Mouse (Mus musculus) MEL (cell line): ENCODE results near the gene Mcm3. TPM values are rescaled to one million over a fixed set of nuclear protein-coding genes. Genes with fewer than 3 reads are reported as not detected.

ENCODE experiments used
- DNase-seq: peaks from one replicate; pipeline ENCODE4 v3.0.0; 2011; ENCODE audit warnings: low read depth, low spot score
- H3K27ac ChIP-seq: 2 replicates; pipeline ENCODE4 v1.5.1; 2012; ENCODE audit warnings: low read depth, mild to moderate bottlenecking, control low read depth, low read length, moderate library complexity; ENCODE audit not compliant: control insufficient read depth
- H3K27me3 ChIP-seq, 2 experiments: fragments of 150-350 bp in 1 of 2; sonication (generic) in 1 of 2; 2 replicates each; pipeline ENCODE4 v1.6.1; 2012; ENCODE audit warnings: low read length in 2 of 2, mild to moderate bottlenecking in 2 of 2, improper control_type of control experiment in 1 of 2, moderate library complexity in 1 of 2; ENCODE audit not compliant: insufficient read depth in 2 of 2, control insufficient read depth in 1 of 2
- H3K36me3 ChIP-seq, 2 experiments: 2 replicates each; pipeline ENCODE4 v1.6.1; 2012 to 2014; ENCODE audit warnings: low read length in 2 of 2, improper control_type of control experiment in 1 of 2, inconsistent platforms in 1 of 2, mild to moderate bottlenecking in 1 of 2; ENCODE audit not compliant: insufficient read depth in 2 of 2, control insufficient read depth in 1 of 2
- H3K4me1 ChIP-seq, 2 experiments: fragments of 150-350 bp in 1 of 2; sonication (generic) in 1 of 2; 2 replicates each; pipeline ENCODE4 v1.6.1; 2012; ENCODE audit warnings: low read length in 2 of 2, improper control_type of control experiment in 1 of 2, mild to moderate bottlenecking in 1 of 2; ENCODE audit not compliant: insufficient read depth in 2 of 2, control insufficient read depth in 1 of 2
- H3K4me3 ChIP-seq, 2 experiments: fragments of 150-350 bp in 1 of 2; sonication (generic) in 1 of 2; 2 replicates each; pipeline ENCODE4 v1.5.1; 2012; ENCODE audit warnings: low read depth in 2 of 2, low read length in 2 of 2, mild to moderate bottlenecking in 2 of 2, moderate library complexity in 2 of 2, control low read depth in 1 of 2, improper control_type of control experiment in 1 of 2; ENCODE audit not compliant: control insufficient read depth in 1 of 2, insufficient read depth in 1 of 2
- H3K79me2 ChIP-seq: 2 replicates; pipeline ENCODE4 v1.6.1; 2012; ENCODE audit warnings: mild to moderate bottlenecking, low read length, moderate library complexity; ENCODE audit not compliant: control insufficient read depth, poor library complexity, insufficient read depth
- H3K9ac ChIP-seq: 2 replicates; pipeline ENCODE4 v1.6.1; 2012; ENCODE audit warnings: low read depth, mild to moderate bottlenecking, control low read depth, low read length, moderate library complexity; ENCODE audit not compliant: control insufficient read depth, poor library complexity, severe bottlenecking
- H3K9me3 ChIP-seq: fragments of 150-350 bp; sonication (generic); replicated peaks from 2 replicates; pipeline ENCODE4 v1.6.1; 2012; ENCODE audit warnings: mild to moderate bottlenecking, low read length, improper control_type of control experiment, moderate library complexity; ENCODE audit not compliant: insufficient read depth
- BHLHE40 ChIP-seq: IDR thresholded peaks from 2 replicates; pipeline ENCODE4 v1.6.1; 2012; ENCODE audit warnings: low read depth, mild to moderate bottlenecking, inconsistent platforms, low read length, improper control_type of control experiment, borderline replicate concordance
- CTCF ChIP-seq, 3 experiments: IDR thresholded peaks in 2 of 3; conservative IDR thresholded peaks in 1 of 3; 2 replicates each; pipeline ENCODE4 v1.5.1; 2011 to 2012; ENCODE audit warnings: low read length in 3 of 3, low read depth in 2 of 3, mild to moderate bottlenecking in 2 of 3, improper control_type of control experiment in 1 of 3, inconsistent platforms in 1 of 3, mixed read lengths in 1 of 3, moderate library complexity in 1 of 3; ENCODE audit not compliant: control insufficient read depth in 1 of 3, insufficient read depth in 1 of 3, poor library complexity in 1 of 3, severe bottlenecking in 1 of 3
- E2F4 ChIP-seq: IDR thresholded peaks from 2 replicates; pipeline ENCODE4 v1.6.1; 2011; ENCODE audit warnings: low read depth, low read length, improper control_type of control experiment, borderline replicate concordance
- EP300 ChIP-seq, 2 experiments: IDR thresholded peaks; 2 replicates each; pipeline ENCODE4 v1.6.1; 2011; ENCODE audit warnings: improper control_type of control experiment in 2 of 2, low read length in 2 of 2, low read depth in 1 of 2, mild to moderate bottlenecking in 1 of 2
- ETS1 ChIP-seq: IDR thresholded peaks from 2 replicates; pipeline ENCODE4 v1.6.1; 2012; ENCODE audit warnings: low read depth, mild to moderate bottlenecking, inconsistent platforms, low read length, improper control_type of control experiment, moderate library complexity
- KAT2A ChIP-seq: conservative IDR thresholded peaks from 2 replicates; pipeline ENCODE4 v1.6.1; 2012; ENCODE audit warnings: low read depth, low read length, improper control_type of control experiment, inconsistent platforms
- MAFK ChIP-seq: IDR thresholded peaks from 2 replicates; pipeline ENCODE4 v1.6.1; 2011; ENCODE audit warnings: low read depth, mild to moderate bottlenecking, low read length, improper control_type of control experiment, borderline replicate concordance
- MAX ChIP-seq: IDR thresholded peaks from 2 replicates; pipeline ENCODE4 v1.6.1; 2011; ENCODE audit warnings: low read length, improper control_type of control experiment
- MEF2A ChIP-seq: IDR thresholded peaks from 2 replicates; pipeline ENCODE4 v1.6.1; 2014; ENCODE audit warnings: low read depth, mild to moderate bottlenecking, inconsistent platforms, low read length, improper control_type of control experiment; ENCODE audit not compliant: poor library complexity, insufficient replicate concordance, severe bottlenecking; ENCODE audit errors: extremely low read depth
- MXI1 ChIP-seq: IDR thresholded peaks from 2 replicates; pipeline ENCODE4 v1.6.1; 2011; ENCODE audit warnings: mild to moderate bottlenecking, low read depth, low read length, improper control_type of control experiment
- MYB ChIP-seq: IDR thresholded peaks from 2 replicates; pipeline ENCODE4 v1.6.1; 2011; ENCODE audit warnings: mild to moderate bottlenecking, low read depth, low read length, improper control_type of control experiment
- POLR2A ChIP-seq, 2 experiments: IDR thresholded peaks; 2 replicates each; pipeline ENCODE4 v1.6.1; 2011 to 2012; ENCODE audit warnings: low read length in 2 of 2, mild to moderate bottlenecking in 2 of 2, control low read depth in 1 of 2, improper control_type of control experiment in 1 of 2, low read depth in 1 of 2, moderate library complexity in 1 of 2; ENCODE audit not compliant: control insufficient read depth in 1 of 2, insufficient read depth in 1 of 2, poor library complexity in 1 of 2
- POLR2AphosphoS2 ChIP-seq: IDR thresholded peaks from 2 replicates; pipeline ENCODE4 v1.6.1; 2011; ENCODE audit warnings: low read length, improper control_type of control experiment
- POLR2AphosphoS5 ChIP-seq: IDR thresholded peaks from 2 replicates; pipeline ENCODE4 v1.6.1; 2012; ENCODE audit warnings: low read depth, borderline replicate concordance, mild to moderate bottlenecking, inconsistent platforms, low read length, moderate library complexity, mixed read lengths
- RAD21 ChIP-seq: IDR thresholded peaks from 2 replicates; pipeline ENCODE4 v1.6.1; 2011; ENCODE audit warnings: mild to moderate bottlenecking, low read depth, low read length, improper control_type of control experiment
- SMC3 ChIP-seq: IDR thresholded peaks from 2 replicates; pipeline ENCODE4 v1.6.1; 2011; ENCODE audit warnings: low read depth, low read length, improper control_type of control experiment
- TAL1 ChIP-seq: IDR thresholded peaks from 2 replicates; pipeline ENCODE4 v1.6.1; 2012; ENCODE audit warnings: mild to moderate bottlenecking, inconsistent platforms, low read length, moderate library complexity, mixed read lengths
- TBP ChIP-seq: IDR thresholded peaks from 2 replicates; pipeline ENCODE4 v1.8.0; 2011; ENCODE audit warnings: low read depth, low read length, improper control_type of control experiment
- TCF12 ChIP-seq: IDR thresholded peaks from 2 replicates; pipeline ENCODE4 v1.6.1; 2014; ENCODE audit warnings: low read depth, mild to moderate bottlenecking, inconsistent platforms, low read length, improper control_type of control experiment, moderate library complexity
- UBTF ChIP-seq: IDR thresholded peaks from 2 replicates; pipeline ENCODE4 v1.6.1; 2012; ENCODE audit warnings: low read depth, mild to moderate bottlenecking, inconsistent platforms, low read length, improper control_type of control experiment, moderate library complexity, borderline replicate concordance; ENCODE audit not compliant: insufficient read depth
- USF1 ChIP-seq: IDR thresholded peaks from 2 replicates; pipeline ENCODE4 v1.6.1; 2014; ENCODE audit warnings: low read depth, mild to moderate bottlenecking, inconsistent platforms, low read length, improper control_type of control experiment, moderate library complexity
- ZKSCAN1 ChIP-seq: IDR thresholded peaks from 2 replicates; pipeline ENCODE4 v1.6.1; 2012; ENCODE audit warnings: low read depth, mild to moderate bottlenecking, inconsistent platforms, low read length, improper control_type of control experiment, moderate library complexity
- ZMIZ1 ChIP-seq: IDR thresholded peaks from 2 replicates; pipeline ENCODE4 v1.6.1; 2012; ENCODE audit warnings: low read depth, mild to moderate bottlenecking, inconsistent platforms, low read length, improper control_type of control experiment, moderate library complexity
- ZNF384 ChIP-seq: IDR thresholded peaks from 2 replicates; pipeline ENCODE4 v1.6.1; 2012; ENCODE audit warnings: low read depth, mild to moderate bottlenecking, inconsistent platforms, low read length, improper control_type of control experiment
- polyA plus RNA-seq, 2 experiments: library from polyadenylated mRNA; stranded (reverse) in 1 of 2; unstranded in 1 of 2; fragments of >175 nt in 1 of 2; fragments of >200 nt in 1 of 2; gene quantifications; 2 replicates each; pipeline versions ENCODE4 v1.2.1 to v1.2.4; 2012; ENCODE audit warnings: low replicate concordance in 2 of 2, low read depth in 1 of 2; ENCODE audit not compliant: insufficient read length in 2 of 2, insufficient read depth in 1 of 2, missing spikeins in 1 of 2
- total RNA-seq: library from RNA; depleted of rRNA; stranded (reverse); fragments of 300-350 nt; gene quantifications from 2 replicates; pipeline ENCODE4 v1.2.3, GENCODE M21; 2012

Gene Mcm3
- total and polyA plus RNA-seq, 3 experiments: 189 to 267 (median 204) TPM

DNA sequence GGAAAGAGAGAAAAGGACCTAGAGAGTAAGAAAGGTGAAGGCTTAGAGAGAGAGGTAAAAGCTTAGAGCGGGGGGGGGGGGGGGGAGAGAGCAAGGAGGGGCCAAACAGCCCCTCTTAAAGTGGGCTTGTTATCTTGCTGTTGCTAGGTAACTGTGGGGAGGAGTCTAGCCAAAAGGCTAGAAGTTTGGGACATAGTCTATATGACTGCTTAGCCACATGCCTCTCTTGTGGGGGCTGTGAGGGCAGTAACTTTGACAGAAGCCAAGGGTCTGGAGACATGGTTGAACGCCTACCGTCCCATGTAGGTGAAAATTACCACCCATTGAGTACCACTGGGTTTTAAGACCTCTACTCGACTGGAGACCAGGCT lies 13.0 kb upstream of the Mcm3 start:
- H3K4me3 ChIP-seq: no peak overlapping the region
- TF ChIP-seq USF1: no peak
- TF ChIP-seq MAX: no peak
- TF ChIP-seq, all 39 proteins: peak for 0
- no peak overlapping the region for H3K9ac ChIP-seq
- H3K27me3 ChIP-seq: peaks cover 0 to 6% of the 10 kb centered on the region in 2 experiments; a peak in 3 of 4 replicates
- no peaks in the 10 kb centered on the region for H3K36me3 ChIP-seq
- H3K4me1 ChIP-seq: no peaks in the 10 kb centered on the region
- no peaks in the 10 kb centered on the region for H3K9me3 ChIP-seq
- H3K27ac ChIP-seq: no peak overlapping the region
- DNase-seq: no peak
- H3K79me2 ChIP-seq: no peaks in the 10 kb centered on the region

DNA sequence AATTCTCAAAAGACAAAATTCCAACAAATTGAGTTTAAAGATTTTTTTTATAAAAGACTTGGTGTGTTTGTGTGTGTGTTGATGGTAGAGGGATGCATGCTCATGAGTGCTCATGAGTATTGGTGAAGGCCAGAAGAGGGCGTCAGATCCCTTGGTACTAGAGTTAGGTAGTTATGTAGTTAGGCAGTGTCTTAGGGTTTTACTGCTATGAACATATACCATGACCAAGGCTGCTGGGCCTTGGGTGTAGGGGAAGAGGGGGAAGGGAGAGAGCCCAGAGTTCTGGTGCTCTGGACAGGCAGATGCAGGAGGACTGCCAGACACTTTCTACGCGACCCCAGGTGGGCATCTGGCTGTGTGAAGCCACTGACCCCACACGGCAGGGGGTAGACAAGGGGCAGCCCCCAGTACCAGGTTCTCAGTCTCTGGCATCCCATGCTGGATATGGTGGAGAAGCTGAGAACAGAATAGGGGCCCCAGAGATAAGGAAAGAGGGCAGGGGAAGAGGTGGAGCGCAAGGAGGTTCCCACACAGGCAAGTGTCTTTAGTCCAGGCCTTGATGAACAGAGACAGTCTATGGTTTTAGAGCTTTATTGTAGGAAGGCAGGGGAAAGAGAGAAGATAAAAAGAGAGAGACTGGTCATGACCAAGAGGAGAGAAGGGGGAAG lies 12.5 kb upstream of the Mcm3 start:
- H3K9ac ChIP-seq: no peak overlapping the region
- no peak overlapping the region for H3K4me3 ChIP-seq
- H3K4me1 ChIP-seq: no peaks in the 10 kb centered on the region
- H3K79me2 ChIP-seq: no peaks in the 10 kb centered on the region
- no peaks in the 10 kb centered on the region for H3K36me3 ChIP-seq
- no peak overlapping the region for H3K27ac ChIP-seq
- H3K27me3 ChIP-seq: peaks cover 0 to 7% of the 10 kb centered on the region in 2 experiments; a peak in 3 of 4 replicates
- no peak for TF ChIP-seq ZNF384
- no peak for TF ChIP-seq BHLHE40
- TF ChIP-seq CTCF (IDR thresholded peaks at IDR 0.05 in 2 of 3, conservative IDR thresholded peaks at IDR 0.05 in 1 of 3; ENCODE audit: control insufficient read depth in 1 of 3, insufficient read depth in 1 of 3, low read depth in 2 of 3, low read length in 3 of 3, poor library complexity in 1 of 3, severe bottlenecking in 1 of 3): peak in 1 of 3 experiments; percentile 14; a peak in 2 of 6 replicates
- 0 out of 2 replicates have a peak, but pooled peaks have one; percentile 12 for TF ChIP-seq SMC3
- no peak for TF ChIP-seq MXI1
- no peak for TF ChIP-seq MYB
- peak; percentile 11 for TF ChIP-seq RAD21
- TF ChIP-seq KAT2A: no peak
- DNase-seq: no peak
- H3K9me3 ChIP-seq: no peaks in the 10 kb centered on the region

DNA sequence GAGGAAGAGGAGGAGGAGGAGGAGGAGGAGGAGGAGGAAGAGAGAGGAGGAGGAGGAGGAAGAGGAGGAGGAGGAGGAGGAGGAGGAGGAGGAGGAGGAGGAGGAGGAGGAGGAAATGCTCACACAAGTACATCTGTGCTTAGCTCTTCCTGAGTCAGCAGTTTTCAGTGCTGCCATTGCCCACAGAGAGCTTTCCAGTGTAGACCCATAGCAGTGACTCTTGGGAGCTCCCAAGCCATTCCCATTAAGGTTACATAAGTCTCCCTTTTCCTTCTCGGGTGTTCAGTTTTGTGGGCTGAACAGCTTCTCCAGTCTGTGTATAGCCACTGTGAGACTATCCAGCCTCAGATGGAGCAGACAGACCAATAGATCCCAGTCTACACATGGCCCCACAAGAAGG lies 10.4 kb upstream of the Mcm3 start:
- Histone ChIP-seq H3K27ac (no peak overlapping the region), H3K27me3 (peaks cover 2 to 8% of the 10 kb centered on the region in 2 experiments), H3K9ac (no peak overlapping the region), H3K79me2 (no peaks in the 10 kb centered on the region), H3K9me3 (no peaks in the 10 kb centered on the region), H3K4me3 (no peak overlapping the region), H3K36me3 (no peaks in the 10 kb centered on the region), H3K4me1 (no peaks in the 10 kb centered on the region)
- TF ChIP-seq E2F4 (no peak), TCF12 (no peak), EP300 (IDR thresholded peaks at IDR 0.05; ENCODE audit: low read depth in 1 of 2, low read length in 2 of 2) (no peak), SMC3 (no peak), ETS1 (no peak), POLR2AphosphoS2 (no peak), MEF2A (no peak), TAL1 (no peak), ZKSCAN1 (no peak), POLR2A (IDR thresholded peaks at IDR 0.05; ENCODE audit: control insufficient read depth in 1 of 2, insufficient read depth in 1 of 2, low read depth in 1 of 2, low read length in 2 of 2, poor library complexity in 1 of 2) (no peak), UBTF (no peak), BHLHE40 (no peak), ZMIZ1 (no peak), MAX (no peak), POLR2AphosphoS5 (no peak), TBP (no peak), MAFK (no peak)
- DNase-seq: no peak
